Mouse (Mus musculus) embryonic facial prominence, embryonic 15.5 days (tissue): ENCODE measurements at regions not wholly inside any gene's neighbourhood (a gene's known extent, or its start where the extent isn't known, plus 50 kb on each side); places are given as distances from the start of the nearest gene placed in this dataset.
A peak's percentile ranks its signal among the peaks of the same experiment; 100 is the strongest.

Experiments used
- ATAC-seq: fragments of 200-750 bp; cut with Nextera tagmentation; 2 replicates; pipeline ENCODE4 v1.8.0; 2017; ENCODE audit warnings: low read depth, moderate TSS enrichment; ENCODE audit not compliant: insufficient number of reproducible peaks, low FRiP score, low TSS enrichment
- H3K27ac ChIP-seq: fragments of 300-500 bp; sonication (generic); replicated peaks from 2 replicates; pipeline ENCODE4 v1.5.1; 2015; ENCODE audit warnings: mild to moderate bottlenecking, inconsistent platforms
- H3K27me3 ChIP-seq: fragments of 300-500 bp; sonication (generic); 2 replicates; pipeline ENCODE4 v1.6.1; 2015; ENCODE audit warnings: inconsistent platforms
- H3K36me3 ChIP-seq: fragments of 300-500 bp; sonication (generic); 2 replicates; pipeline ENCODE4 v1.6.1; 2015; ENCODE audit warnings: mild to moderate bottlenecking, inconsistent platforms
- H3K4me1 ChIP-seq: fragments of 300-500 bp; sonication (generic); 2 replicates; pipeline ENCODE4 v1.6.1; 2015; ENCODE audit warnings: inconsistent platforms
- H3K4me2 ChIP-seq: fragments of 300-500 bp; sonication (generic); replicated peaks from 2 replicates; pipeline ENCODE4 v1.6.1; 2015; ENCODE audit warnings: mild to moderate bottlenecking, inconsistent platforms
- H3K4me3 ChIP-seq: fragments of 300-500 bp; sonication (generic); replicated peaks from 2 replicates; pipeline ENCODE4 v1.5.1; 2015; ENCODE audit warnings: mild to moderate bottlenecking, inconsistent platforms
- H3K9ac ChIP-seq: fragments of 300-500 bp; sonication (generic); 2 replicates; pipeline ENCODE4 v1.6.1; 2015; ENCODE audit warnings: inconsistent platforms
- H3K9me3 ChIP-seq: fragments of 300-500 bp; sonication (generic); replicated peaks from 2 replicates; pipeline ENCODE4 v1.6.1; 2016; ENCODE audit warnings: inconsistent platforms
- WGBS: fragments of 180-500 bp; shearing (Covaris S2); methylation state at CpG from one replicate; pipeline ENCODE4 v1.1.7; 2015; 5-methylcytosine and 5-hydroxymethylcytosine counted together

DNA sequence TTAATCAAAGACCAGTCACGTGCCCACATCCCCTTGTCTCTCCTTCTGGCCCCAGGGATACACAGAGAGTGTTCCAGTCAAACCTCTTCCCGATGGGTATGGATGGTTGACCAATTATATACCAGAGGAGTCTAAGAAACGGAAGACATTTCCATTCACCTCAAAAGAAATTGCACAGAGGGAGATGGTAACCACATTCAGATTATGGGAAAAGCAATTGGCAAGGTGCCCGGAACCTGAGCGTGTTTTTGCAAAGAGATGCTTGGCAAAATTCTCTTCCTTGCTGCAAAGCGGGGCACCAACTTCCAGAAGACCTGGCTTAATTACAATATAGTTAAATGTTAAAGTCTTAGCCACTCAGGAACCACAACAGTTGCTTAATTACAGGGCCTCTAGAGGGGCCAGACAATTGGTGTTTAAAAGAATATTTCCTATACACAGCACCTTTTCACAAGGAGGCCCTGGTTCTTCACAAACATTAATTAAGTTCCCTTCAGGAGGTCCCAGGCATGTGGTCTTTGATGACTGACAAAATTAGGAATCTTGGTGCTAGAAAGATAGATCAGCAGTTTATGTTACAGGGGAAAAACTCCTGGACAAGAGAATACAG, 59.1 kb upstream of the Hs6st1 start:
- no peak overlapping the region for H3K4me2 ChIP-seq
- H3K9ac ChIP-seq = no peak overlapping the region
- peaks cover 17% of the 10 kb centered on the region; the same call in 1 of the 2 replicates for H3K4me1 ChIP-seq
- H3K27ac ChIP-seq = peak overlapping the region; percentile 5; the same call in 1 of the 2 replicates
- no peaks in the 10 kb centered on the region for H3K27me3 ChIP-seq
- H3K9me3 ChIP-seq = no peaks in the 10 kb centered on the region
- no peak overlapping the region for H3K4me3 ChIP-seq
- WGBS = 31% methylated on average over 6 of the region's 6 CpGs
- H3K36me3 ChIP-seq = no peaks in the 10 kb centered on the region
- ATAC-seq = peak; percentile 57; the same call in 1 of the 2 replicates

GRCm38 (mm10) chr1:36010151-36010550, 58.0 kb upstream of the Hs6st1 start:
- no peak for ATAC-seq
- Histone ChIP-seq H3K36me3 (no peaks in the 10 kb centered on the region), H3K9ac (no peak overlapping the region), H3K9me3 (no peaks in the 10 kb centered on the region), H3K27me3 (no peaks in the 10 kb centered on the region), H3K4me2 (no peak overlapping the region), H3K27ac (no peak overlapping the region), H3K4me1 (peaks cover 17% of the 10 kb centered on the region; the same call in 1 of the 2 replicates), H3K4me3 (no peak overlapping the region)
- 84% methylated on average over 7 of the region's 7 CpGs for WGBS

- ATAC-seq = no peak
- Histone ChIP-seq H3K27me3 (no peaks in the 10 kb centered on the region), H3K4me1 (peaks cover 17% of the 10 kb centered on the region; the same call in 1 of the 2 replicates), H3K9ac (no peak overlapping the region), H3K27ac (no peak overlapping the region), H3K4me2 (no peak overlapping the region), H3K36me3 (no peaks in the 10 kb centered on the region), H3K9me3 (no peaks in the 10 kb centered on the region), H3K4me3 (no peak overlapping the region)
- WGBS = 81% methylated on average over 12 of the region's 12 CpGs
These were observed 57.4 kb upstream of the Hs6st1 start for GRCm38 (mm10) chr1:36010834-36011233.

GRCm38 (mm10) chr1:36012081-36012765, 56.0 kb upstream of the Hs6st1 start:
- H3K36me3 ChIP-seq = no peaks in the 10 kb centered on the region

GRCm38 (mm10) chr1:36013823-36014341, 54.3 kb upstream of the Hs6st1 start:
- H3K27ac ChIP-seq = no peak overlapping the region
- H3K27me3 ChIP-seq = no peaks in the 10 kb centered on the region
- no peak overlapping the region for H3K4me2 ChIP-seq
- no peak overlapping the region for H3K4me3 ChIP-seq
- no peaks in the 10 kb centered on the region for H3K9me3 ChIP-seq
- no peak overlapping the region for H3K9ac ChIP-seq
- peaks cover 26% of the 10 kb centered on the region for H3K4me1 ChIP-seq
- ATAC-seq = no peak
- WGBS = 42% methylated on average over 11 of the region's 11 CpGs
- no peaks in the 10 kb centered on the region for H3K36me3 ChIP-seq

More at GRCm38 (mm10) chr1:36012081-36012765, 56.0 kb upstream of the Hs6st1 start:
- WGBS = 73% methylated on average over 9 of the region's 9 CpGs
- Histone ChIP-seq H3K27ac (no peak overlapping the region), H3K4me3 (no peak overlapping the region), H3K9me3 (no peaks in the 10 kb centered on the region), H3K4me2 (no peak overlapping the region), H3K9ac (no peak overlapping the region), H3K27me3 (no peaks in the 10 kb centered on the region), H3K4me1 (peaks cover 22% of the 10 kb centered on the region)
- ATAC-seq = no peak

GRCm38 (mm10) chr1:36014372-36014771, 53.8 kb upstream of the Hs6st1 start:
- Histone ChIP-seq H3K4me2 (no peak overlapping the region), H3K9ac (no peak overlapping the region), H3K27me3 (no peaks in the 10 kb centered on the region), H3K27ac (no peak overlapping the region), H3K4me1 (peaks cover 22% of the 10 kb centered on the region), H3K36me3 (no peaks in the 10 kb centered on the region), H3K9me3 (no peaks in the 10 kb centered on the region), H3K4me3 (no peak overlapping the region)
- ATAC-seq = no peak
- WGBS = 75% methylated on average over 7 of the region's 7 CpGs

DNA sequence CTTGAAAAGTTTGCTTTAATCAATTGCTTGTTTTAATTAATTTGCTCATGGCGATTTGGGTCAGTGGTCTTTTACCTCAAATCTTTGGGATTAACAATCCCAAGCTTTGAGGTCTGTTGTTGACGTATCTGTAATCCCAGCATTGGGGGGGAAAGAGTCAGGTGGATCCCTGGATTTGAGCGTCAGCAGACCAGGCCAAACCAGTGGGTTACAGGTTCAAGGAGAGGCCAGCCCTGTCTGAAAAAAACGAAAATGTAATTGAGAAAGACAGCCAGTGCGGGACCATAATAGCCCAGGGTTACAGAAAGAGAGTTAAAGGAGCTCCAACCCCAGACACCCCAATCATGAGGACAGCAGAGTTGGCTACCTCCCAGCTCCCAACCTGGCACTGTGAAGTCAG, 53.0 kb upstream of the Hs6st1 start:
- ATAC-seq = no peak
- Histone ChIP-seq H3K9me3 (no peaks in the 10 kb centered on the region), H3K27ac (no peak overlapping the region), H3K4me1 (peaks cover 20% of the 10 kb centered on the region), H3K9ac (no peak overlapping the region), H3K36me3 (no peaks in the 10 kb centered on the region), H3K4me3 (no peak overlapping the region), H3K27me3 (no peaks in the 10 kb centered on the region), H3K4me2 (no peak overlapping the region)
- 79% methylated on average over 5 of the region's 5 CpGs for WGBS

GRCm38 (mm10) chr1:36016566-36016965, 51.6 kb upstream of the Hs6st1 start:
- Histone ChIP-seq H3K27me3 (no peaks in the 10 kb centered on the region), H3K36me3 (no peaks in the 10 kb centered on the region), H3K9ac (no peak overlapping the region), H3K27ac (peak overlapping the region; percentile 48; the same call in 1 of the 2 replicates), H3K9me3 (no peaks in the 10 kb centered on the region), H3K4me1 (peaks cover 20% of the 10 kb centered on the region), H3K4me3 (no peak overlapping the region), H3K4me2 (no peak overlapping the region)
- WGBS = 28% methylated on average over 4 of the region's 4 CpGs
- ATAC-seq = no peak

DNA sequence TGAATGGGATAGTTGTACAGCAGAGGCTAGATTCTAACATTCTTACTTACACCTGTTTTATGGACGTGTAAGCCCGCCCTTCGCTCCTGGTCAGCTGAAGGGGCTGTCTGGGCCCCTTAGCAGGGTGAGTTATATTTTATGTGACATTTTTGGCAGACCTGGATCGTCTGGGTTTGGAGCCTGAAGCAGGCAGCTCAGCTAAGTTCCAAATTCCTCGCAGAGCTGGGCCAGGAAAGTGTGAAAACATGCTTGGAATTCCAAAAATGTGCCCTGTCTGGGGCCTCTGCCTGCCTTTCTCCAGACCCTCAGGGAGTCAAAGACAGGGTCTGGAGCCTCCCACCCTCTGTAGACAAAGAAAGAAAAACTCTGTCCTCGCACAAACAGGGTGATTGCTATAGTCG, 51.1 kb upstream of the Hs6st1 start:
- H3K4me2 ChIP-seq = no peak overlapping the region
- no peak overlapping the region for H3K9ac ChIP-seq
- peaks cover 20% of the 10 kb centered on the region for H3K4me1 ChIP-seq
- no peaks in the 10 kb centered on the region for H3K27me3 ChIP-seq
- H3K36me3 ChIP-seq = no peaks in the 10 kb centered on the region
- peak; percentile 82 for ATAC-seq
- 6% methylated on average over 7 of the region's 7 CpGs for WGBS
- no peak overlapping the region for H3K4me3 ChIP-seq
- H3K9me3 ChIP-seq = no peaks in the 10 kb centered on the region
- H3K27ac ChIP-seq = peak overlapping the region; percentile 48; the same call in 1 of the 2 replicates

DNA sequence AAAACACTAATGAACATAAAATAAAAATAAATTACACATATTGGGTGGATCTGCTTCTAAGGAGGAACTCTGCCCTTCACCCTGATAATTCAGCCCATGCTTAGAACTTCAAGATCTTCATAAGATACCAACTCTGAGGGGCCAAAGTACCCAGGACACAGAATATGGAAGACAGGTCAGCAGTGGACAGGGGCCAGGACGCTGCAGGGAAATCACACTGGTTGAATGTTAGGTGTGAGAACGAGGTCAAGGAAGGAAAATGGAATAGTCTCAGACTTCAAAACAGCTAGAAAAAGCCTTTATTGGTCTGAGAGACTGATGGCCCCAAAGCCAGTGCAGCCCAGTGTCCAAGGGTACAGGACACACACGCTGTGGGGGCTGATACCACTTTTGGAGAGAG, 50.5 kb upstream of the Hs6st1 start:
- 47% methylated on average over 3 of the region's 3 CpGs for WGBS
- H3K4me2 ChIP-seq = no peak overlapping the region
- no peak overlapping the region for H3K9ac ChIP-seq
- H3K4me1 ChIP-seq = peaks cover 20% of the 10 kb centered on the region
- no peak overlapping the region for H3K4me3 ChIP-seq
- no peaks in the 10 kb centered on the region for H3K36me3 ChIP-seq
- no peaks in the 10 kb centered on the region for H3K27me3 ChIP-seq
- ATAC-seq = no peak
- H3K27ac ChIP-seq = no peak overlapping the region
- no peaks in the 10 kb centered on the region for H3K9me3 ChIP-seq
